Mouse (Mus musculus): ENCODE measurements around the gene Edem3. TPM values are rescaled to one million over a fixed set of nuclear protein-coding genes. Genes with fewer than 3 reads are reported as not detected.
"Not testable (repeated sequence)": the region's sequence is repeated elsewhere in the genome, so short reads cannot be mapped to it uniquely, and the experiment has no call there.

Edem3 gene
- total RNA-seq, 1 experiment from 2014 or later = 96.0 TPM

- DNase-seq = peak; percentile 11
Observed at GRCm38 (mm10) chr1:151749894-151750293, 5.3 kb upstream of the Edem3 start.

GRCm38 (mm10) chr1:151752946-151753345 is 2.2 kb upstream of the Edem3 start:
- DNase-seq = no peak

- no peak for DNase-seq
Observed at GRCm38 (mm10) chr1:151753374-151753929, 1.7 kb upstream of the Edem3 start.

- DNase-seq = peak; percentile 31
Observed at GRCm38 (mm10) chr1:151754028-151754489, 1.1 kb upstream of the Edem3 start.

- peak; percentile 71 for DNase-seq
Observed at GRCm38 (mm10) chr1:151755660-151756424, 671 bp downstream of the Edem3 start.

GRCm38 (mm10) chr1:151756425-151756728 is 1.2 kb downstream of the Edem3 start:
- DNase-seq = no peak

- peak; percentile 41 for DNase-seq
Observed at GRCm38 (mm10) chr1:151758301-151758700, 3.1 kb downstream of the Edem3 start.

- DNase-seq = no peak
Observed at GRCm38 (mm10) chr1:151758991-151759390, 3.8 kb downstream of the Edem3 start.

- DNase-seq = no peak
Observed at GRCm38 (mm10) chr1:151764236-151764635, 9.1 kb downstream of the Edem3 start.

GRCm38 (mm10) chr1:151766166-151766565 is 11.0 kb downstream of the Edem3 start:
- no peak for DNase-seq

- no peak for DNase-seq
Observed at GRCm38 (mm10) chr1:151766976-151767654, 11.9 kb downstream of the Edem3 start.

GRCm38 (mm10) chr1:151769200-151769913 is 14.2 kb downstream of the Edem3 start:
- DNase-seq = no peak

GRCm38 (mm10) chr1:151777616-151778015 is 22.4 kb downstream of the Edem3 start:
- no peak for DNase-seq

- DNase-seq = no peak
Observed at GRCm38 (mm10) chr1:151778592-151778991, 23.4 kb downstream of the Edem3 start.

- DNase-seq = no peak
Observed at GRCm38 (mm10) chr1:151779306-151779705, 24.1 kb downstream of the Edem3 start.

GRCm38 (mm10) chr1:151781447-151781846 is 26.3 kb downstream of the Edem3 start:
- DNase-seq = no peak

- no peak for DNase-seq
Observed at GRCm38 (mm10) chr1:151783403-151783802, 28.2 kb downstream of the Edem3 start.

- peak; percentile 48 for DNase-seq
Observed at GRCm38 (mm10) chr1:151786406-151786805, 31.2 kb downstream of the Edem3 start.

- no peak for DNase-seq
Observed at GRCm38 (mm10) chr1:151789136-151789535, 34.0 kb downstream of the Edem3 start.

- not testable (repeated sequence) for DNase-seq
Observed at GRCm38 (mm10) chr1:151792076-151792475, 36.9 kb downstream of the Edem3 start.

- not testable (repeated sequence) for DNase-seq
Observed at GRCm38 (mm10) chr1:151802795-151803194, 47.6 kb downstream of the Edem3 start.

- no peak for DNase-seq
Observed at GRCm38 (mm10) chr1:151807286-151807685, 52.1 kb downstream of the Edem3 start.
